Mouse (Mus musculus) B cell, adult 2 months (primary cell): Measurements from ENCODE around the gene Smpd2.

ENCODE experiments used
- DNase-seq, 2 experiments: peaks; one replicate each; pipeline ENCODE4 v3.0.0; 2022

The Smpd2 gene

GRCm38 (mm10) chr10:41486506-41487170 lies 3.5 kb downstream of the Smpd2 start:
- no peak for DNase-seq

- DNase-seq, result no peak
Observed at GRCm38 (mm10) chr10:41485778-41486177, 4.4 kb downstream of the Smpd2 start.

DNA sequence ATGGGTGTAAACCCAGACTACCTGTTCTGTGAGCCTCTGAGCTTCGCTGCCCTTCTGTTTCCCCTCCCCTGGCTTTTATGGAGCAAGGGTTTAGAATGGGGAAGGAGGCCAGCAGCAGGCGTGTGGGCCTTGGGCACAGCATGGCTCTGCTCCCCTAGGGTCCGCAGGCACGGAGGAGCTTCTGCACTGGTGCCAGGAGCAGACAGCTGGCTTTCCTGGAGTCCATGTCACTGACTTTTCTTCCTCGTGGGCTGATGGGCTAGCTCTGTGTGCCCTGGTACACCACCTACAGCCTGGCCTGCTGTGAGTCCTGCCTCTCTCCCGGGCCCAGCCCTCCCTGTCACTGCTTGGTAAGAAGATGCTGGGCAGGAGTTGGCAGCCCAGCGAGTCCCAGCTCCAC lies 7.7 kb downstream of the Smpd2 start:
- DNase-seq, result no peak

- DNase-seq, result no peak
Observed at GRCm38 (mm10) chr10:41480938-41481880, 9.0 kb downstream of the Smpd2 start.

DNA sequence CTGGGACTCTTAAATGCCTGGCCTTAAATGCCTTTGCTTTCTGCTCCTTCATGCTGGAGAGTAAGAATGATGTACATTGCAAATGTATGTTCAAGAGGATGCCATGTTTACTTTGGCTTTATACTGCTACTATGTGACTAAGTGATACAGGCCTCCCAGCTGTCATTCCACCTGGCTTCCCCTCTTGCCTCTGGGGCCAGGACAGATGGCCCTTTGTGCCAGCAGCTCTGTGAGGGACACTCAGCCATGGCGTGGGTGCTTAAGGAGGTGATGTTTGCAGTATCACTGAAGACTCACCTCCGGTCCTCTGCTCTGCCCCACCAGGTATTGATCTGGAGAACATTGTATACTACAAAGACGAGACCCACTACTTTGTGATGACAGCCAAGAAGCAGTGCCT lies 10.2 kb downstream of the Smpd2 start:
- DNase-seq, result no peak

GRCm38 (mm10) chr10:41477278-41478181 lies 12.6 kb downstream of the Smpd2 start:
- peak; percentile 70 for DNase-seq

- no peak for DNase-seq
Observed at GRCm38 (mm10) chr10:41477018-41477277, 13.2 kb downstream of the Smpd2 start.

- peak; percentile 82 to 83 for DNase-seq
Observed at GRCm38 (mm10) chr10:41476171-41477017, 13.8 kb downstream of the Smpd2 start, which contains the start of gene Mical1. Gene Mical1, plus strand, starts transcription at chr10:41476314.

DNA sequence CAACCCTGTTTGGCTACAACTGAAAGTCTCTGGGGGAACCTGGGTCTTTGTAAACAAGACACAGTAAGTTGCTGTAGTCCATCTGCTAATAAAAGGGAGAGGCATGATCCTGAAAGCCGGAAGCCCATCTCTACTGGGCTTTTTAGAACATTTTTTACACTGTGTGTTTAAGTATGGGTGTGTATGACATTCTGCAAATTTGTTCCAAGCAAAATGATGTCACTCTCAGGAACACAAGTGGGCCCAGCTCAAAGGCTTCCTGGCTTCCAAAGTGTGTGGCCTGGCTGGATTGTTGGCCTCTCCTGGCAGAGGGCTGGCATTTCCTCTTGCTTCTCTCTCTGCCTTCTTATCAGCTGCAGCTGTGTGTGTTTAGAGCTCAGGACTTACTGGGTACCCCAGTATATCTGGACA lies 15.2 kb downstream of the Smpd2 start:
- DNase-seq, result no peak

- DNase-seq, result peak; percentile 74 to 77
Observed at GRCm38 (mm10) chr10:41473782-41474468, 16.2 kb downstream of the Smpd2 start.

- peak; percentile 49 to 62 for DNase-seq
Observed at GRCm38 (mm10) chr10:41472962-41473481, 17.1 kb downstream of the Smpd2 start.

- DNase-seq, result no peak
Observed at GRCm38 (mm10) chr10:41472534-41472933, 17.6 kb downstream of the Smpd2 start.

- DNase-seq, result no peak
Observed at GRCm38 (mm10) chr10:41470693-41471092, 19.5 kb downstream of the Smpd2 start.

GRCm38 (mm10) chr10:41467325-41467724 lies 22.8 kb downstream of the Smpd2 start:
- DNase-seq, result no peak

DNA sequence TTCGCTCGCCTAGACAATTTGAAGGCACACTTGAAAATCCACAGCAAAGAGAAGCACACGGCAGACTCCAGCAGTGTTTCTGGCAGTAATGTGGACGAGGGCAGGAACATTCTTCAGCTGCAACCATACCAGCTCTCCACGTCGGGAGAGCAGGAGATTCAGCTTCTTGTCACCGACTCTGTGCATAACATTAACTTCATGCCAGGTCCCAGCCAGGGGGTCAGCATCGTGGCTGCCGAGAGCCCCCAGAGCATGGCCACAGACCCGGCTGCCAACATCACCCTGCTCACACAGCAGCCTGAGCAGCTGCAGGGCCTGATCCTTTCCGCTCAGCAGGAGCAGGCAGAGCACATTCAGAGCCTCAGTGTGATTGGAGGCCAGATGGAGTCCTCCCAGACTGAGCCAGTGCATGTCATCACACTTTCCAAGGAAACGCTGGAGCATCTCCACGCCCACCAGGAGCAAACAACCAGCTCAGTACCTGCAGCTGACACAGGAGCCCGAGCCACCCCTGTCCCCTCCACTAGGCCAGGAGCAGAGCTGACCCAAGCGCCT lies 25.7 kb downstream of the Smpd2 start:
- no peak for DNase-seq

DNA sequence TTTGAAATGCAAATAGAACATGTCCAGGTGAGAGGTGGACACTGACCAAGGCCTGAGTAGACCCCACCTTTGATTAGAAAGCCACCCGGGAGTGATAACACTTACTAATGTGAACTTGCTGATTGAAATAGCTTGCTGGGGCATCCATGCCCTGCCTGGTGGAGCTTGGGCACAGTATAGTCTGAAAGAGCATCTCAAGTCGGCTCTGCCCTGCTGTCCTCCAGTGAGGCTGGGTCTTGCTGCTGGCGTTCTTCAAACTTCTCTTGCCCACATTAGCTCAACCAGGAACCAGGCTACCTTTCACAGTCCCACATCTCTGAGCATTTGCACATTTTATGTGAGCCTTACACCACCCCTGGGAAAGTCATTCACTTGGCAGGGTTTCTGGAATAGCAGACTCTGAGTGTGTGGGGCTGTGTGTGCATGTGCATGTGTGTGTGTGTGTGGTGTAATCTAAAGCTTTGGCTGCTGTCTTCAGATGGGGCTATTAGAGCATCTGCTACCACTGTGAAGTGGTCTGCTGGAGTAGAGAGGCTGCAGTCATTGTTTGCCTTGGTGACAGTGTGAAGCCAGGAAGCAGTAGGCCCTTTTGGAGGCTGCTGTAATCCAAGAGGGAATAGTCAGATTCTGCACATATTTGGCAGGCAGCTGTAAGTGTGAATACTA lies 29.0 kb downstream of the Smpd2 start:
- DNase-seq, result no peak

- DNase-seq, result no peak
Observed at GRCm38 (mm10) chr10:41460501-41460900, 29.7 kb downstream of the Smpd2 start.

GRCm38 (mm10) chr10:41459990-41460389 lies 30.2 kb downstream of the Smpd2 start:
- DNase-seq, result no peak

DNA sequence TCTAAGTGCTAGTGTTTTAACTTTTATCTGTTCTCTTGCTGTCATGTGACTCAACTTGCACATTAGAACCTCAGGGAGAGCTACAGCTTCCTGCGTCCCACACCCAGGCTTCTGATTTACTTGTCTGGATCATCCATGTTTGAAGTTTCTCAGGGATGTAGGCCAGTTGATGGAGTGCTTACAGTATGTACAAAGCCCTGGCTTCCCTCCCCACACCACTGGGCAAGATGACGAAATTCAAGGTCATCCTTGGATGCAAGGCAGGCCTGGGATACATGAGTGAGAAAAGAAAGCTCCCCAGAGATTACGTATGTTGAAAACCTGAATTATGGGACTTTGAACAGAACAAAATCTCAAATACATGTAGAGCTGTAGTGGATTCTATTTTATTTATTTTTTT lies 37.4 kb downstream of the Smpd2 start:
- DNase-seq, result no peak

- DNase-seq, result no peak
Observed at GRCm38 (mm10) chr10:41451656-41452055, 38.5 kb downstream of the Smpd2 start.
